Mouse (Mus musculus) ovary, adult 18-20 months (tissue): ENCODE measurements around the gene Ppm1g.

Source experiments
- DNase-seq: peaks from one replicate; pipeline ENCODE4 v3.0.0; 2022; ENCODE audit warnings: low spot score, mixed read lengths

Ppm1g gene

DNA sequence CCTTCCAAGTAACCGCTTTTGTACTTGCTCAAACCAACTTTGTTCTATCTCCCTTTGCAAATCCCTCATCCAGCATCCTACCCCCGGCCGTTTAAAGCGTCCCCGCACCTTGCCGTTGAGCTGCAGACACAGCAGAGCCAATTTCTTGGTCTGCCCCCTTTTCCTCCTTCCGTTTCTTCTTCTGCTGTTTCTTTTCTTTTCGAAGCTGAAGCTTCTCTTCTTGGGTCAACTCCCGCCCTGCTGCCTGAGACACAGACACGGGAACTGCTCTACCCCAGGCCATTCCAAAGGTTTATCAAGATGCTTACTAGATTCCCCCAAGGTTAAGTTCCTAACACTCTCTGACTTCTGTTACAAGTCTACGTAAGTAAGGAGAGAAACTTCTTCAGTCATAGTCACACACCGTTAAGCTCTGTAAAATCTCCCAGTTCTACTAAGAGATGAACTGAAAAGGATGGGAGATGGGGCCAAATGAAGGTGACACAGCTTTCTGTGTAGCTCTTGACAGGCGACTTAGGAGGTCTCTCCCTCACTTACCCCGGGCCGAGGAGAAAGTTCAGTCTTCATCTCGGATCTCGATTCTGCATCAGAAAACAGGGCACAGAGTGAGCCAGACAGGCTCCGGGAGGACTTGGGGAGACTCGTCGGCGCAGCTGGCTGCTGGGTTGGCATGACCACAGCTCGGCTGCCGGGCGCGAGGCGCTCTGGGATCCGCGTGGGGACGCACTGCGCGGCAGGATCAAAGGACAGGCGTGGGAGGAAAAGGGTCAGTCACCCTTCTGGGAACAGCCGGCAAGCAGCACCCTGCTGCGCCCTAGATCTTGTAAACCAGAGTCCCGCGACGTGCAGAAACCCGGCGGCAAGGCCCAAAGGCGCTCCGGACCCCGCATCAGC lies 28.2 kb downstream of the Ppm1g start:
- no peak for DNase-seq

- DNase-seq = no peak
Measured at GRCm38 (mm10) chr5:31190201-31190600, 30.3 kb downstream of the Ppm1g start.

DNA sequence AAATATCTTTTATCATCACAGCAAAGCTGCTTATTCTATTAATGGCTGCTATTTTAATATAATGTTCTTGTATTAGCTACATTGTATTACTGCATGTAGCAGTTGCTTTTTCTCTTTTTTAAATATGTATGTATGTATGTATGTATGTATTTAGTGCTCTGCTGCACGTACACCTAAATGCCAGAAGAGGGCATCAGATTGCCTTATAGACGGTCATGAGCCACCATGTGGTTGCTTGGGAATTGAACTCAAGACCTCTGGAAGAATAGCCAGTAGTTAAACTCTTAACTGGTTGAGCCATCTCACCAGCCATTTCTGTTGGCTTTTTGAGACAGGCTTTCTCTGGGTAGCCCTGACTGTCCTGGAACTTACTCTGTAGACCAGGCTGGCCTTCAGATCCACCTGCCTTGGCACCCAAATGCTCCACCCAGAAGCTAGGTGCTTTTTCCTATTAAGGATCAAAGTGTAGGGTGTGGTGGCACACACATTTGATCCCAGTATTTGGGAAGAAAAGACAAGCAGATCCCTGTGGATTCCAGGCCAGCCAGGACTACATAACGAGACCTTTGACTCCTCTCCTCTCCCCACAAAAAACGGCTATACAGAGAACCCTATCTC lies 32.2 kb downstream of the Ppm1g start:
- no peak for DNase-seq

GRCm38 (mm10) chr5:31183678-31184077 lies 36.8 kb downstream of the Ppm1g start:
- no peak for DNase-seq

DNA sequence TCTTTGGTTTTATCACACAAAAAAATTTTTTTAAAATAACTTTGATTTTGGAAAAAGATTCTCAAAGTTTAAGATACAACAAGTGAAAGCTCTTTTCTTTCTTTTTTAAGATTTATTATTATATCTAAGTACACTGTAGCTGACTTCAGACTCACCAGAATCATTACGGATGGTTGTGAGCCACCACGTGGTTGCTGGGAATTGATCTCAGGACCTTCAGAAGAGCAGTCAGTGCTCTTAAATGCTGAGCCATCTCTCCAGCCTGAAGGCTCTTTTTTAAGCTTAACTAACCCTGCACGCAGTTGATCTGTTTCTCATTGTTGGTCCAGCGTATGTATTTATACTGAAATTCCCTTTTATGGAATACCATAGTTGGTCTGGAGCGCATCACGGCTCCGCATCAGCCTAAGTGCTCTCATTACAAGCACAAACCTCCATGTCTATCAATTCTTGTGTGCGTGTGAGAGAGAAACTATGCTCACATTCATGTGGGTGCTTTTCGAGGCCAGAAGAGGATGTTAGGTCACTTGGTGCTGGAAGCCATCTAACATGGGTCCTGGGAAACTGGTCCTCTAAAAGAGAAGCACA lies 39.2 kb downstream of the Ppm1g start:
- no peak for DNase-seq

GRCm38 (mm10) chr5:31179766-31180630 lies 40.5 kb downstream of the Ppm1g start, which contains the start of the genes Gm29609 and Gtf3c2:
Gene Gm29609, minus strand, starts transcription at chr5:31179911.
Gene Gtf3c2, minus strand, starts transcription at chr5:31180144.
- peak; percentile 87 for DNase-seq

DNA sequence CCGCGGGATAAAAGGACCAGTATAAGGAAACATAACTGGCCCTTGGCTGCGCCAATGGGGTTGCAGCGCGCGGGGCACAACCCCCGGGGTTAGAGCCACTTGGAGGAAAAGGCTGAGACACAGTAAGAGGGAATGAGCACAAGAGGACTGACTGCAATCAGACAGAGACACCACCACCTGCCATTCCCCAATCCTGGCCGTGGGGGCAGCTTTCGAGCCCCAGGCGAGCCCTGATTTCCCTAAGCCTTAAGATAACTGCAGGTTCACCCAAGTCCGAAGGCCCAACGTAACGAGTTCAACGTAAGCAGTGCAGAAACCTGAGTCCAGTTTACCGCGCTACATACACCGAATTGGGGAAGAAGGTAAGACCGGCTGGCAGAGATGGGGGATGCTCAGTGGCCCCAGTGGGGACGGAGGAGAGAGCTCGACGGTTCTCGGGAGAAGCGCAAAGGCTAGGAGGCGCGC lies 41.2 kb downstream of the Ppm1g start:
- no peak for DNase-seq

- no peak for DNase-seq
Measured at GRCm38 (mm10) chr5:31168630-31169029, 51.9 kb downstream of the Ppm1g start.

DNA sequence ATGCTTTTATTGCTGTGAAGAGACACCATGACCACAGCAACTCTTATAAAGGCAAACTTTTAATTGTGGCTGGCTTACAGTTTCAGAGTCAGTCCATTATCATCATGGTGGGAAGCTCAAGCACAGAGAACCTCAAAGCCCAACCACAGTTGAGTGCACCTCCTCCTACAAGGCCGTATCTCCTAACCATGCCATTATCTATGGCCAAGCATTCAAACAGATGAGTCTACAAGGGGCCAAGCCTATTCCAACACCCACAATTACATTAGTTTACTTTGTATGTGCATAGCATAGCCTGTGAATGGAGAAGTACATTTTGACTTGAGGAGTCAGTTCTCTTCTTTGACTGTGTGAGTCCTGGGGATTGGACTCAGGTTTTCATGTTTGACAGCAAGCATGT lies 55.6 kb downstream of the Ppm1g start:
- DNase-seq = no peak

DNA sequence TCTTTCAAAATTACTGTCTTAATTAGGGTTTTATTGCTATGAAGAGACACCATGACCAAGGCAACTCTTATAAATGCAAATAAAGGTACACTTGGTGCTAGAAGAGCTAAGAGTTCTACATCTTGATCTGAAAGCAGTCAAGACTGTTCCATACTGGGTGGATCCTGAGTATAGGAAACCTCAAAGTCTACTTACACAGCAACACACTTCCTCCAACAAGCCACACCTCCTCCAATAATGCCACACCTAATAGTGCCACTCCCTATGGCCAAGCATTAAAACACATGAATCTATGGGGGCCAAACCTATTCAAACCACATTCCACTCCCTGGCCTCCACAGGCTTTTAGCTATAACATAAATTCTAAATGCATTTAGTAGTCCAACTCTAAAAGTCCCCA lies 58.0 kb downstream of the Ppm1g start:
- no peak for DNase-seq

DNA sequence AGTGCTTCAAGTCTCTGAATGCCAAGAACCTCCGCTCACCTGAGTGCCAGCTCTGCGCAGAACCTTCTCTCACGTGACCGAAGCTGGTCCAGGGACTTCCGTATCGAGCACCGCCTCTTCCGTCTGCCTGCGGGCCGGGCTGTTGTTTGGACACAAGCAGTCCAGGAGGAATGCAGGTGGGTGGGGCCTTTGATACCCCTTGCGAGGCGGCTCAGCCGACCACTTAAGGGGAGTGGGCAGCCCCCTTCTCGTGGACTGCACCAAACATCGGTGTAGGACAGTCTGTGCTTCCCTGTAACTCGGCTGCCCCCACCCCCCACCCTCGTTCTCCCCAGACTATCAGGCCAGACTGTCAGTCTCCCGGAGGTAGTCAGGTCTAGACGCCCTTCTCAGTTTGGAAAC lies 66.3 kb downstream of the Ppm1g start, which contains the start of gene Mpv17:
Gene Mpv17 (minus strand): TSS at position 100 of the 402 bp plus-strand sequence.
- peak; percentile 78 for DNase-seq

DNA sequence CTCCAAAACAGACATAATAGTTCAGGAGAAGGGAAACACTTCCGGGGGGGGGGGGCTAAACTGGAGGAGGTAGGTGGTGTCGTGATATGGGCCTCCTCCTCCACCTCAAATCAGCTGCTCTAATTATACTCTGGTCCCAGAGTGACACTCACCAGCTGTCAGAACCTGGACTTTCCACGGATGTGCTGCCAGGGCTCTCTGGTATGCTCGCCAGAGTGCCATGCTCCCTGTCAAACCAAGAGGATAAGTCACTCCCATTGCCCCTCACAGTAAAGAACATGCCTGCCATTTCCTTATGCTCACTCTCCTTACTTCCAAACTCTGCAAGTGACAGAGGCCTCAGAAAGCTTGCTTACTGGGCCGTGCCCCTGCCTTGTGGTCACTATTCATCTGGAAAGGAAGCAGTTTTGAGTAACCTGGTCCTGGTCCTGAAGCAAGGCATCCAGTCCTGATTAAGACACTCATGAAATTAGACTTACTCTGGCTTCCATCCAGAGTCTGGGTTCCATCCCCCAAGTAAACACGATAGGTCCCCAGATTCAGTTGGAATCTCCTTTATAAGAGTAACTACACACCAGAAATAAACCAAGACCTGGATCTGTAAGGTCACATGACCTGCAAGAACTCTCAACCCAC lies 66.9 kb downstream of the Ppm1g start:
- no peak for DNase-seq
